ENCODE assay signal across 22 mouse cellular contexts in genomic region chr4:44965175-44965574, GRCm38 (mm10).
"Had no signal": no experiment of that assay in that cellular context is flagged by ENCODE, and none has a peak within 500 bp of the region (broad histone marks: within the 10 kb centered on the region; RNA-seq: fewer than 3 reads in every experiment).

No protein-coding gene starts in this region.

- H3K4me1 ChIP-seq: liver, embryonic 15.5 days; lung, embryonic 15.5 days; midbrain, embryonic 12.5 days; neural tube, embryonic 13.5 days; neural tube, embryonic 15.5 days had no signal

- H3K27ac ChIP-seq: liver, embryonic 13.5 days; liver, embryonic 15.5 days; lung, embryonic 15.5 days; macrophage; midbrain, embryonic 12.5 days; neural tube, embryonic 13.5 days; neural tube, embryonic 15.5 days had no signal

- H3K4me2 ChIP-seq: liver, embryonic 13.5 days; liver, embryonic 15.5 days; lung, embryonic 15.5 days; midbrain, embryonic 12.5 days; neural tube, embryonic 13.5 days; neural tube, embryonic 15.5 days had no signal

- H3K4me3 ChIP-seq: liver, embryonic 13.5 days; liver, embryonic 15.5 days; lung, embryonic 15.5 days; megakaryocyte, embryonic 14.5 days; midbrain, embryonic 12.5 days; myocyte; neural tube, embryonic 13.5 days; neural tube, embryonic 15.5 days had no signal

- H3K27me3 ChIP-seq: liver, embryonic 13.5 days; liver, embryonic 15.5 days; lung, embryonic 15.5 days; midbrain, embryonic 12.5 days; neural tube, embryonic 13.5 days; neural tube, embryonic 15.5 days had no signal

- DNase-seq: liver, embryonic 13.5 days; liver, postnatal 0 days; lung, adult 2 months; lung, postnatal 14 days; lung, postnatal 36 days; midbrain, embryonic 14.5 days; retina, postnatal 1 day; right cerebral cortex, adult 18-20 months; right cerebral cortex, postnatal 25 days; right cerebral cortex, postnatal 4 days; spleen, adult 18-20 months; thymus, adult 18-20 months; thymus, postnatal 14 days; thymus, postnatal 36 days had no signal

- H3K36me3 ChIP-seq: liver, embryonic 13.5 days; liver, embryonic 15.5 days; lung, embryonic 15.5 days; midbrain, embryonic 12.5 days; neural tube, embryonic 13.5 days; neural tube, embryonic 15.5 days had no signal

- H3K9me3 ChIP-seq: liver, embryonic 13.5 days; liver, embryonic 15.5 days; lung, embryonic 15.5 days; megakaryocyte, embryonic 14.5 days; midbrain, embryonic 12.5 days; neural tube, embryonic 13.5 days; neural tube, embryonic 15.5 days had no signal

- H3K9ac ChIP-seq: liver, embryonic 13.5 days; liver, embryonic 15.5 days; liver, postnatal 0 days; lung, embryonic 15.5 days; midbrain, embryonic 12.5 days; neural tube, embryonic 13.5 days; neural tube, embryonic 15.5 days had no signal
